Mouse (Mus musculus) heart, postnatal 0 days (tissue): Measurements from ENCODE around the gene Gm42420.

Source experiments
- CTCF ChIP-seq: IDR thresholded peaks from 2 replicates; pipeline ENCODE4 v1.5.1; 2016; ENCODE audit warnings: antibody characterized with exemption, control low read depth, low read depth
- EP300 ChIP-seq: IDR thresholded peaks from 2 replicates; pipeline ENCODE4 v1.6.1; 2016; ENCODE audit warnings: antibody characterized with exemption, low read depth

GRCm38 (mm10) chr6:39539679-39540155 is 45.8 kb upstream of the Gm42420 start:
- TF ChIP-seq CTCF, result no peak
- TF ChIP-seq EP300, result no peak
